Mouse (Mus musculus): ENCODE data around the gene Rrnad1. TPM values are rescaled to one million over a fixed set of nuclear protein-coding genes. Genes with fewer than 3 reads are reported as not detected.

Rrnad1 gene
- polyA plus RNA-seq, 1 experiment from 2014 or later, result 17.9 TPM

DNA sequence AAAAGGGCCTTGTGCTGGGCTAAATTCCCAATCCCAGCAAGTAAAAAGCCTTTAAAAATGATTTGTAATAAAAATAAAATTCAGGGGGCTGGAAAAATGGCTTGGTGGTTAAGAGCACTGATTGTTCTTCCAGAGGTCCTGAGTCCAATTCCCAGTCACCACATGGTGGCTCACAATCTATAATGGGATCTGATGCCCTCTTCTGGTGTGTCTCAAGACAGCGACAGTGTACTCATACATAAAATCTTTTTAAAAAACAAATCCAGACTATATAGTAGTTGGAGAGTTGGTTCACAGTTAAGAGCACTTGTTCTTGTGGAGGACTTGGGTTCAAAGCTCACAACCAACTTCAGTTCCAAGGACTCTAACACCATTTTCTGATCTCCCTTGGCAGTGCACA is 13.5 kb downstream of the Rrnad1 start:
- Histone ChIP-seq H3K27ac (ENCODE audit: low read depth, low read length) (no peak overlapping the region), H3K9ac (ENCODE audit: low read depth, low read length) (no peak overlapping the region), H3K36me3 (ENCODE audit: control insufficient read depth, insufficient read depth, low read length) (peaks cover 5% of the 10 kb centered on the region), H3K9me3 (ENCODE audit: control insufficient read depth, low read length) (no peaks in the 10 kb centered on the region), H3K4me2 (replicated peaks; ENCODE audit: low read depth, low read length) (no peak overlapping the region), H3K4me3 (ENCODE audit: low read depth, low read length) (no peak overlapping the region), H3K4me1 (replicated peaks; ENCODE audit: control insufficient read depth, insufficient read depth, low read length) (no peaks in the 10 kb centered on the region; the same call in 1 of the 2 replicates), H3K27me3 (ENCODE audit: control insufficient read depth, insufficient read depth, low read length) (no peaks in the 10 kb centered on the region)
- WGBS, result 85% methylated on average over 1 of the region's 1 CpGs
- ATAC-seq (ENCODE audit: low FRiP score) (no peak), DNase-seq (ENCODE audit: low spot score) (no peak)

DNA sequence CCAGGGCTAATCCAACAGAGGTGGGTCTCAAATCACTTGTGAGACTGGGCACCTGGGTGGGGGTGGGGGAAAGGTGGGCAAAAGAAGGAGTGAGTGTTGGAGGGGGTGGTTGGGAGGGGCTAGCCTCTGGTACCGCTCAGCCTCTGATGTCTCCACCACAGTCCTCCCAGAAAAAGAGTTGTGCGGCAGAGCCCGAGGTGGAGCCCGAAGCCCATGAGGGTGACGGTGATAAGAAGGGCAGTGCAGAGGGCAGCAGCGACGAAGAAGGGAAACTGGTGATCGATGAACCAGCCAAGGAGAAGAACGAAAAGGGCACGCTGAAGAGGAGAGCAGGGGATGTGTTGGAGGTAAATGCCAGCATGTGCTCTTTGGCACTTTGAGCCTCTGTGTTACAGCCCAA is 16.6 kb downstream of the Rrnad1 start:
- peaks cover 4% of the 10 kb centered on the region for H3K36me3 ChIP-seq (ENCODE audit: control insufficient read depth, insufficient read depth, low read length)
- DNase-seq (ENCODE audit: low spot score), result no peak

DNA sequence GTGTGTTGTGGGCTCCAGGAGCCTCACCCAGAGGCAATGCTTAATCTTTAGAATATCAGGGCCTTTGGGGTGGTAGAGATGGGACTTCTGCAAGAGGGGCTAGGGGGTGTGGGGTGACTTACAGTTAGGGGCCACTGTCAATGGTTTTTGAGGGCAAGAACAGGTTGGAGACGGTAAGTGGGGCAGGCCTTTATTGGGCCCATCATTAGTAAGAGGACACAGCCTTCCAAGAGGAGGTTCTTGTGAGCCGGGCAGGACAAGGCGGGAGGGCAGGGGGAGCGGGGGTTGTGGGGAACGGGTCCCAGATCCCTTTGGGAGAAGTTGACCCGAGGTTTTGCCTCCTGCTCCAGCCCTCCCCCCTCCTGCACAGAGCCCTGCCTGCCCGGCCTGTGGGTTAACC is 17.0 kb downstream of the Rrnad1 start:
- WGBS, result 83% methylated on average over 7 of the region's 7 CpGs
- Histone ChIP-seq H3K4me2 (replicated peaks; ENCODE audit: low read depth, low read length) (no peak overlapping the region), H3K4me1 (replicated peaks; ENCODE audit: control insufficient read depth, insufficient read depth, low read length) (peaks cover 12% of the 10 kb centered on the region), H3K4me3 (ENCODE audit: low read depth, low read length) (no peak overlapping the region), H3K9ac (ENCODE audit: low read depth, low read length) (no peak overlapping the region), H3K9me3 (ENCODE audit: control insufficient read depth, low read length) (no peaks in the 10 kb centered on the region), H3K27ac (ENCODE audit: low read depth, low read length) (no peak overlapping the region), H3K27me3 (ENCODE audit: control insufficient read depth, insufficient read depth, low read length) (no peaks in the 10 kb centered on the region), H3K36me3 (ENCODE audit: control insufficient read depth, insufficient read depth, low read length) (peaks cover 4% of the 10 kb centered on the region)
- ATAC-seq (ENCODE audit: low FRiP score) (no peak), DNase-seq (ENCODE audit: low spot score) (no peak)

More for the DNA sequence above, 16.6 kb downstream of the Rrnad1 start:
- H3K27ac ChIP-seq (ENCODE audit: low read depth, low read length), result no peak overlapping the region
- no peak overlapping the region for H3K9ac ChIP-seq (ENCODE audit: low read depth, low read length)
- H3K4me1 ChIP-seq (replicated peaks; ENCODE audit: control insufficient read depth, insufficient read depth, low read length), result peaks cover 12% of the 10 kb centered on the region
- H3K27me3 ChIP-seq (ENCODE audit: control insufficient read depth, insufficient read depth, low read length), result no peaks in the 10 kb centered on the region
- no peak for ATAC-seq (ENCODE audit: low FRiP score)
- WGBS, result 93% methylated on average over 10 of the region's 10 CpGs
- no peaks in the 10 kb centered on the region for H3K9me3 ChIP-seq (ENCODE audit: control insufficient read depth, low read length)
- H3K4me2 ChIP-seq (replicated peaks; ENCODE audit: low read depth, low read length), result no peak overlapping the region
- H3K4me3 ChIP-seq (ENCODE audit: low read depth, low read length), result no peak overlapping the region

DNA sequence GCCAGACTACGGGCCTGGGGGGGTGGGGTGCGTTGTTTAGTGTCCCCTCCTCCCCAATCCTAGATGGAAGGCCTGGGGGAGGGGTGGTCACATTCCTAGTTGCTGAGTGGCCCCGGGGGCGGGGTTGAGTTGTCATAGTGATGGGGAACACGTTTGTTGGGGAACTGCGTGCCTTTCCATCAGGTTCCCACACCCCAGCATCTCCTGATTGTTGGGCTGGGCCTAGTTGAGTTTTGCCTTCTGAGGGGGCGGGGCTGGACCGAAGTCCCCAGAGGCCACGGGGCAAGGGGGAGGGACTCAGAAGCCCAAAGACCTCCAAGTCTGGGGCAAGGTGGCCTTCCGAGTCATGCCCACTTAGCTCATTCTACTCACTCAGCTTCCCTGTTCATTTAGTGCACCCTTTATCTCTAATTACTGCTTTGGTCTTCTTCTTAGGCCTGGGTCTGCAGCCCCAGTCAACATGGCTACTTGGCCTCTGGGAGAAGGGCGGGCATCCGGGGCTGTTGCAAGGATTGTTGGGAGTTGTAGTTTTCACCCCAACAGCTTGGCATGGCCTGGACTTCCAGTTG is 19.9 kb downstream of the Rrnad1 start:
- WGBS, result 7% methylated on average over 12 of the region's 12 CpGs
- peaks cover 4% of the 10 kb centered on the region for H3K36me3 ChIP-seq (ENCODE audit: control insufficient read depth, insufficient read depth, low read length)
- H3K4me1 ChIP-seq (replicated peaks; ENCODE audit: control insufficient read depth, insufficient read depth, low read length), result peaks cover 17% of the 10 kb centered on the region
- peak; percentile 82 for DNase-seq (ENCODE audit: low spot score)
- no peaks in the 10 kb centered on the region for H3K9me3 ChIP-seq (ENCODE audit: control insufficient read depth, low read length)
- peak overlapping the region; percentile 29 for H3K4me3 ChIP-seq (ENCODE audit: low read depth, low read length)
- no peaks in the 10 kb centered on the region for H3K27me3 ChIP-seq (ENCODE audit: control insufficient read depth, insufficient read depth, low read length)
- peak; percentile 33 for ATAC-seq (ENCODE audit: low FRiP score)
- H3K4me2 ChIP-seq (replicated peaks; ENCODE audit: low read depth, low read length), result peak overlapping the region; percentile 56
- H3K9ac ChIP-seq (ENCODE audit: low read depth, low read length), result peak overlapping the region; percentile 46
- H3K27ac ChIP-seq (ENCODE audit: low read depth, low read length), result peak overlapping the region; percentile 76

DNA sequence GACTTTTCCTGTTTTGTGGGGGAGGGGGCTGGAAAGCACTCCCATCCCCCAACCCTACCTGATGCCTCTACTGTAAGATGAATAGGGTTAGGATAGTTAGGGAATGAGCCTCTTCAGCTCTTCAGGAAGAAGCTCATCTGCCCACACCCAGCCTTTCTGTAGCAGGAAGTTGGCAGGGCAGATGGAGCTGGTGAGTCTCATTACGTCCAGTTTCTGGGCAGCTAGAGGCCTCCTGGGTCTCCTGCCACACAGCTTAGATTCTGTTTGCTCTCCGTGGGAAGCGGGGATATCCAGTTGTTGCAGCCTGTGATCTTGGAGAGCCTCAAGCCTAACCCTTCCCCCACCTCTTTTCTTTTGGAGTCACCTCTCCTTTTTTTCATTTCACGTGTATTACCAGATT is 20.6 kb downstream of the Rrnad1 start:
- ATAC-seq (ENCODE audit: low FRiP score) (no peak), DNase-seq (ENCODE audit: low spot score) (no peak)
- peaks cover 17% of the 10 kb centered on the region for H3K4me1 ChIP-seq (replicated peaks; ENCODE audit: control insufficient read depth, insufficient read depth, low read length)
- 11% methylated on average over 4 of the region's 4 CpGs for WGBS
- peak overlapping the region; percentile 76 for H3K27ac ChIP-seq (ENCODE audit: low read depth, low read length)
- no peaks in the 10 kb centered on the region for H3K9me3 ChIP-seq (ENCODE audit: control insufficient read depth, low read length)
- H3K9ac ChIP-seq (ENCODE audit: low read depth, low read length), result peak overlapping the region; percentile 12; the same call in 1 of the 2 replicates
- no peaks in the 10 kb centered on the region for H3K27me3 ChIP-seq (ENCODE audit: control insufficient read depth, insufficient read depth, low read length)
- peak overlapping the region; percentile 56 for H3K4me2 ChIP-seq (replicated peaks; ENCODE audit: low read depth, low read length)
- 0 out of 2 replicates have a peak overlapping the region, but pooled peaks have one; percentile 29 for H3K4me3 ChIP-seq (ENCODE audit: low read depth, low read length)
- peaks cover 3% of the 10 kb centered on the region for H3K36me3 ChIP-seq (ENCODE audit: control insufficient read depth, insufficient read depth, low read length)

DNA sequence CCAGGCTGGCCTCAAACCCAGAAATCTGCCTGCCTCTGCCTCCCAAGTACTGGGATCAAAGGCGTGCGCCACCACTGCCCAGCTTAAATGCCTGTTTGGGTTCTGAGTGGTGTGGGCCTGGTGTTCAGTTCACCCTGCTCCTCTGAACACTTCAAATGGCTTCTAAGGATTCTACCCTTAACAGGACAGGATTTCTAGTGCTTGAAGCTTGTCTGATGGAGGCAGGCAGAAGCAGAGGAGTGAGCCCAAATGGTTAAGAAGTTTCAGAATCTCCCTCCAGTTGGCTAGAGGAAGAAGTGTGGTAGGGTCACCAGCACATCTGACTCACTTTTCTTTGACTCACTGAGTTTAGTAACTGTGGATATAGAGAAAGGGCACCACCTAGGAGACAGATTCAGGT is 21.1 kb downstream of the Rrnad1 start:
- 79% methylated on average over 2 of the region's 2 CpGs for WGBS
- no peak for ATAC-seq (ENCODE audit: low FRiP score)
- Histone ChIP-seq H3K4me3 (ENCODE audit: low read depth, low read length) (no peak overlapping the region), H3K4me2 (replicated peaks; ENCODE audit: low read depth, low read length) (peak overlapping the region; percentile 56; the same call in 1 of the 2 replicates), H3K9me3 (ENCODE audit: control insufficient read depth, low read length) (no peaks in the 10 kb centered on the region), H3K27ac (ENCODE audit: low read depth, low read length) (peak overlapping the region; percentile 76; the same call in 1 of the 2 replicates), H3K36me3 (ENCODE audit: control insufficient read depth, insufficient read depth, low read length) (no peaks in the 10 kb centered on the region; the same call in 1 of the 2 replicates), H3K9ac (ENCODE audit: low read depth, low read length) (no peak overlapping the region), H3K4me1 (replicated peaks; ENCODE audit: control insufficient read depth, insufficient read depth, low read length) (peaks cover 17% of the 10 kb centered on the region), H3K27me3 (ENCODE audit: control insufficient read depth, insufficient read depth, low read length) (no peaks in the 10 kb centered on the region)
- no peak for DNase-seq (ENCODE audit: low spot score)

DNA sequence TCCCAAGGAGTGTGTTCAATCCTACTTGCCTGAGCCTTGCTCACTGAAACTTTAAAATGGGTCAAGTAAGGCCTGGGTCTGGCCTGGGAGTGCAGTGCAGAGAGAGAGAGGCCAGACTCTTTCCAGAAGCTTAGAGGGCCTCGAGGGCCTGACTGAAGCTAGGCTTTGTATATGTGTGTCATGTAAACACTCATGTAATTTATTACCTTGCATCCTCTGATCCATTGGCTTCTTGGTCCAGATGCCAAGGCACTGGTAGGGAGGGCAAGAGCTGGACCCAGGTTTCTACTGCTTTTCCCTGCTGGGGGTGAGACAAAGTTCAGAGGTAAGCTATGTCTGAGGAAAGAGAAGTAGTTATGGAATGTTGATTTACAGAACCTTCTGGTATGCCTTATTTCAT is 22.6 kb downstream of the Rrnad1 start:
- no peak for ATAC-seq (ENCODE audit: low FRiP score)
- peak overlapping the region; percentile 88 for H3K4me2 ChIP-seq (replicated peaks; ENCODE audit: low read depth, low read length)
- H3K9ac ChIP-seq (ENCODE audit: low read depth, low read length), result peak overlapping the region; percentile 94
- H3K9me3 ChIP-seq (ENCODE audit: control insufficient read depth, low read length), result no peaks in the 10 kb centered on the region
- no peaks in the 10 kb centered on the region for H3K36me3 ChIP-seq (ENCODE audit: control insufficient read depth, insufficient read depth, low read length)
- no peak for DNase-seq (ENCODE audit: low spot score)
- 0% methylated on average over 1 of the region's 1 CpGs for WGBS
- peaks cover 17% of the 10 kb centered on the region for H3K4me1 ChIP-seq (replicated peaks; ENCODE audit: control insufficient read depth, insufficient read depth, low read length)
- no peaks in the 10 kb centered on the region for H3K27me3 ChIP-seq (ENCODE audit: control insufficient read depth, insufficient read depth, low read length)
- H3K27ac ChIP-seq (ENCODE audit: low read depth, low read length), result no peak overlapping the region
- H3K4me3 ChIP-seq (ENCODE audit: low read depth, low read length), result peak overlapping the region; percentile 79

DNA sequence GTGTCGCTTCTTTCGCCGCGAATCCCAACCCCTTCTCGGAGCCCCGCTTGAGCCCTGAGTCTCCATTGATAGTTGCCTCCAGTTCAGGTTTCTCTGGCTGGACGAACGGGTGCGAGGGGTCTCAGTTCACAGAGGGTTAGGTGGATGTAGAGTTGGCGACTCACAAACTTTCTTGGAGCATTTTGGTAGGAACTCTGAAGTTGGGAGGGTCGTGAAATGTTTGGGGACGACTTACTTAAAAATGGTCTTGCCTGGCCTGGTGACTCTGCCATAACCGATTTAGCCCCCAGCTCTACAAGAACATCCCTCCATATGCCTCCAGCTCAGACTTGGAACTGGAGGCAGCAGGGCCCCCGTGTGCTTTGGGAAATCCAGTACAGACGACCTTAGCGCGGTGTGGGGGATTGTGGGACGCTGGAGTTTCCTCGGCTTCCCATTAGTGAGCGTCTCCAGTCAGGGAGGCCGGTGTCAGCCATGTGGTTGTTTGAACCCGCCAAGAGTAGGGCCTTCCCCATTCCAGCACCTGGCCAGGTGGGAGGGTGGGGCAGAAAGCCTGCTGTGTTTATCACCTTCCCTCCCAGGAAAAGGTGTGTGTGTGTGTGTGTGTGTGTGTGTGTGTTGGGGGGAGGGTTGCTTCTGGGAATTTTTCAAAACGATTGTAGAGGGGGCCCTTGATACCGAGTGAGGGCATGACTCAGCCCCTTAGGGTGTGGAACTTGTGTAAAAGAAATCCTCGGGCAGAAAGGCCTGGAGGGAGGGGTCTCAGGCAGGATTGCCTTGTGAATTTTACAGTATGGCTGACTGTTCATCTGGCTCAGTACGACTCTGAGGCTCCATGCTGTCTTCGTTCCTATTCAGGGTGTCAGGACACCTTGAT is 23.3 kb downstream of the Rrnad1 start:
- ATAC-seq (ENCODE audit: low FRiP score), result no peak
- H3K9me3 ChIP-seq (ENCODE audit: control insufficient read depth, low read length), result no peaks in the 10 kb centered on the region
- H3K9ac ChIP-seq (ENCODE audit: low read depth, low read length), result peak overlapping the region; percentile 94
- peak overlapping the region; percentile 79 for H3K4me3 ChIP-seq (ENCODE audit: low read depth, low read length)
- peak overlapping the region; percentile 94 for H3K27ac ChIP-seq (ENCODE audit: low read depth, low read length)
- no peaks in the 10 kb centered on the region for H3K27me3 ChIP-seq (ENCODE audit: control insufficient read depth, insufficient read depth, low read length)
- H3K4me2 ChIP-seq (replicated peaks; ENCODE audit: low read depth, low read length), result peak overlapping the region; percentile 88
- WGBS, result under 1% methylated on average over 27 of the region's 27 CpGs
- DNase-seq (ENCODE audit: low spot score), result peak; percentile 54
- peaks cover 17% of the 10 kb centered on the region for H3K4me1 ChIP-seq (replicated peaks; ENCODE audit: control insufficient read depth, insufficient read depth, low read length)
- H3K36me3 ChIP-seq (ENCODE audit: control insufficient read depth, insufficient read depth, low read length), result no peaks in the 10 kb centered on the region
